ENCODE assay signal across 8 mouse cellular contexts in genomic region chr1:66895837-66896118, GRCm38 (mm10). TPM values are rescaled to one million over a fixed set of nuclear protein-coding genes. Genes with fewer than 3 reads are reported as not detected.
DNase-seq lines count a peak whose midpoint lies in the region; ATAC-seq lines count a peak whose summit lies in the region.

No protein-coding gene starts in this region.

- no peaks in the 10 kb centered on the region for H3K9me3 ChIP-seq in embryonic facial prominence, embryonic 10.5 days
- no peaks in the 10 kb centered on the region for H3K9me3 ChIP-seq in liver, embryonic 11.5 days (ENCODE audit: control insufficient read depth, low read length)
- H3K9me3 ChIP-seq in neural tube, embryonic 11.5 days (ENCODE audit: control insufficient read depth, low read length): no peaks in the 10 kb centered on the region

- intact Hi-C loops in heart, postnatal 10 days (cut with DNase I): loop anchor here (1.0 to 10.0 kb wide), 3 partner anchors 45 to 97 kb away; no protein-coding TSS in a partner anchor

- no peak overlapping the region for H3K4me2 ChIP-seq in liver, embryonic 11.5 days
- no peak overlapping the region for H3K4me2 ChIP-seq in neural tube, embryonic 11.5 days (ENCODE audit: low read depth)

- peak; percentile 57 for ATAC-seq in liver, embryonic 11.5 days (replicated peaks; ENCODE audit: low FRiP score)
- ATAC-seq in neural tube, embryonic 11.5 days (ENCODE audit: insufficient read depth, low FRiP score, low TSS enrichment): peak; percentile 72; the same call in 1 of the 2 replicates

- H3K9ac ChIP-seq in liver, embryonic 11.5 days (ENCODE audit: low read depth, low read length): no peak overlapping the region
- no peak overlapping the region for H3K9ac ChIP-seq in neural tube, embryonic 11.5 days (ENCODE audit: low read length)

- H3K36me3 ChIP-seq in embryonic facial prominence, embryonic 10.5 days (replicated peaks): no peaks in the 10 kb centered on the region
- no peaks in the 10 kb centered on the region for H3K36me3 ChIP-seq in liver, embryonic 11.5 days (ENCODE audit: control insufficient read depth, insufficient read depth, low read length)
- H3K36me3 ChIP-seq in neural tube, embryonic 11.5 days (ENCODE audit: control insufficient read depth, insufficient read depth, low read length): no peaks in the 10 kb centered on the region

- DNase-seq in CD4-positive helper T cell, adult 2 months (ENCODE audit: low read depth, low spot score): peak; percentile 18
- peak; percentile 55 for DNase-seq in Muller cell, postnatal 12 days (ENCODE audit: inconsistent ontology term)
- peak; percentile 29 for DNase-seq in embryonic facial prominence, embryonic 10.5 days (ENCODE audit: low spot score)
- peak; percentile 77 for DNase-seq in heart, postnatal 10 days
- peak; percentile 65 to 77 for DNase-seq in kidney, postnatal 25 days
- DNase-seq in liver, embryonic 11.5 days (ENCODE audit: low spot score): no peak
- DNase-seq in neural tube, embryonic 11.5 days (ENCODE audit: low spot score): peak; percentile 53
- no peak for DNase-seq in spleen, adult 12 weeks (ENCODE audit: low spot score)

- peaks cover 12% of the 10 kb centered on the region; the same call in 1 of the 2 replicates for H3K4me1 ChIP-seq in embryonic facial prominence, embryonic 10.5 days
- no peaks in the 10 kb centered on the region; the same call in 1 of the 2 replicates for H3K4me1 ChIP-seq in liver, embryonic 11.5 days (replicated peaks; ENCODE audit: control insufficient read depth, insufficient read depth, low read length)
- H3K4me1 ChIP-seq in neural tube, embryonic 11.5 days (ENCODE audit: control insufficient read depth, insufficient read depth, low read length): no peaks in the 10 kb centered on the region

- no peaks in the 10 kb centered on the region for H3K27me3 ChIP-seq in embryonic facial prominence, embryonic 10.5 days (replicated peaks; ENCODE audit: low read depth, poor library complexity, severe bottlenecking)
- H3K27me3 ChIP-seq in liver, embryonic 11.5 days (replicated peaks; ENCODE audit: control insufficient read depth, insufficient read depth, low read length): no peaks in the 10 kb centered on the region
- no peaks in the 10 kb centered on the region for H3K27me3 ChIP-seq in neural tube, embryonic 11.5 days (ENCODE audit: control insufficient read depth, insufficient read depth, low read length)

- H3K27ac ChIP-seq in embryonic facial prominence, embryonic 10.5 days (replicated peaks): no peak overlapping the region
- H3K27ac ChIP-seq in liver, embryonic 11.5 days (ENCODE audit: low read depth, low read length): no peak overlapping the region
- no peak overlapping the region for H3K27ac ChIP-seq in neural tube, embryonic 11.5 days (ENCODE audit: low read depth, low read length)

- H3K4me3 ChIP-seq in embryonic facial prominence, embryonic 10.5 days: no peak overlapping the region
- H3K4me3 ChIP-seq in liver, embryonic 11.5 days (ENCODE audit: low read depth, low read length): no peak overlapping the region
- no peak overlapping the region for H3K4me3 ChIP-seq in neural tube, embryonic 11.5 days (ENCODE audit: low read depth, low read length)

RNA-seq across cellular contexts. Expression of gene Acadl, which starts 32.7 kb away (rescaled TPM):
- polyA plus RNA-seq in embryonic facial prominence, embryonic 10.5 days (2016; fragmentation: Nextera tagmentation; extraction: Ambion mirVana): 35.7 and 40.4 TPM in 2 replicates
- total RNA-seq in heart, postnatal 10 days (2021): 1,000 to 10,000 TPM; 1,366 to 1,415 TPM
- 105 and 107 TPM in 2 replicates for polyA plus RNA-seq in liver, embryonic 11.5 days (2014; fragmentation: Nextera tagmentation; extraction: Ambion mirVana)
- 56.3 and 59.0 TPM in 2 replicates for polyA plus RNA-seq in neural tube, embryonic 11.5 days (2014; fragmentation: Nextera tagmentation; extraction: Ambion mirVana)

RNA-seq across cellular contexts. Expression of gene Myl1, which starts 49.4 kb away (rescaled TPM):
- polyA plus RNA-seq in embryonic facial prominence, embryonic 10.5 days (2016; fragmentation: Nextera tagmentation; extraction: Ambion mirVana): 0.54 and 1.3 TPM in 2 replicates
- 10 to 100 TPM; 14.1 to 24.4 TPM for total RNA-seq in heart, postnatal 10 days (2021)
- 5.9 and 12.3 TPM in 2 replicates for polyA plus RNA-seq in liver, embryonic 11.5 days (2014; fragmentation: Nextera tagmentation; extraction: Ambion mirVana)
- 63.7 and 76.6 TPM in 2 replicates for polyA plus RNA-seq in neural tube, embryonic 11.5 days (2014; fragmentation: Nextera tagmentation; extraction: Ambion mirVana)

Comparison
In these comparisons a context has a peak if more than half of its experiments do, and no peak if none do; other contexts are left out.
1. DNase-seq: peak in CD4-positive helper T cell, adult 2 months (single experiment), Muller cell, postnatal 12 days (single experiment), embryonic facial prominence, embryonic 10.5 days (single experiment), heart, postnatal 10 days (2 of 2), kidney, postnatal 25 days (2 of 2) and neural tube, embryonic 11.5 days (single experiment); none in liver, embryonic 11.5 days (single experiment) and spleen, adult 12 weeks (single experiment).